Mouse (Mus musculus) heart, adult 11 months (tissue): ENCODE data around the gene Snx30.

Source experiments
- DNase-seq: peaks from one replicate; pipeline ENCODE4 v3.0.0; 2022

Snx30 gene

DNA sequence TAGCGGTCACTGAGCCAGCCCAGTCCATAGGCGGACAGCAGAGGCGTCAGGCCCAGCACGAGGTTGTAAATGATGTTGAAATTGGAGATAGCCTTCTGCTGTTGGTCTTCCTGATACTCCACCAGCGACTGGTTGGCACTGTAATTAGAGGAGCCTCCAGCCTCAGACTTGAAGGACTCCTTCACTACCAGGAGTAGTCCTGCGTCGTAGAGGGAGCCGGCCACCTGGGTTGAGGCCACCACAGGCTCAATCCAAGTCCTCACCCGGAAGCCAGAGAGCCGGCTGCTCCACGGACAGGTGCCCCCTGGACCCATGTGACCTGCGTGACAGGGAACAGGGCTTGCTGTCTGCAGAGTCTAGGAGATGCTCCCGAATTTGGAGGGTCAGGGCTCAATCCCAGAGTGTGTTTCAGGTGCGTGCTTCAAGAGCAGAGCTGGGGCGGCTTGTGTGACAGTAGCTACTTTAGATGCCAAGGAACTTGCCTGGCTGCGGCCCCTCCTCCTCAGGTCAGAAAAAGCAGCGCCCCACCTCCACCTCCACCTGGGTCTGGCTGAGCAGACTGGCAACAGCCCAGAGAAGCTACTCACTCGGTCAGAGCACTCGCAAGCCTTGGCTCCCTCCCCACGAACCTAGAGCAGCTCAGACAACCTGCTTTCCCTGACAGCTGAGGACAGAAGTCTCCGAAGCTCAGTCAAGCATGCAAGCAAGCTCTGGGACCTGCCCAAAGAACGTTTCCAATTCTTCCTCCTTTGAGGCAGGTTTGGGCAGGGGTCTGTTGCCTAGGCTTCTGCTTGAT is 109.2 kb downstream of the Snx30 start, which contains the start of gene Slc46a2:
Slc46a2 (minus strand) TSS at position 449 of the 796 bp plus-strand sequence.
- DNase-seq: no peak

DNA sequence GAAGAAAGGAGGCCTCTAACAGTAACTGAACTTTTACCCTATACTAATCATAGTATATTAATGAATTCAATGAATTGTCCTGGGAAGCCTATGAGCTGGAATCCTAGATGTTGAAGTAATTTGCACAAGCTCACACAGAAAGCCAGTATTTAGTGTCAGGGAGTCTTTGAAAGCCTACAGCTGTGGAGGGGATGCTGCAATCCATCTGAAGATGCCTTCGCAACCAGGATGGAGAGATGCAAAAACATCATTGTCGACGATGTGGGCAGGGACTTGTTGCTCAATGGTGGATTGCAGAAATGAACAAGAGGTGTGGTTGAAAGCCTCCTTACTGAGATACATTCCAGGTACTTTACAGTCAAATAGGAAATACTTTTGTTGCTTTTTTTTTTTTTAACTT is 112.3 kb downstream of the Snx30 start:
- DNase-seq: no peak

DNA sequence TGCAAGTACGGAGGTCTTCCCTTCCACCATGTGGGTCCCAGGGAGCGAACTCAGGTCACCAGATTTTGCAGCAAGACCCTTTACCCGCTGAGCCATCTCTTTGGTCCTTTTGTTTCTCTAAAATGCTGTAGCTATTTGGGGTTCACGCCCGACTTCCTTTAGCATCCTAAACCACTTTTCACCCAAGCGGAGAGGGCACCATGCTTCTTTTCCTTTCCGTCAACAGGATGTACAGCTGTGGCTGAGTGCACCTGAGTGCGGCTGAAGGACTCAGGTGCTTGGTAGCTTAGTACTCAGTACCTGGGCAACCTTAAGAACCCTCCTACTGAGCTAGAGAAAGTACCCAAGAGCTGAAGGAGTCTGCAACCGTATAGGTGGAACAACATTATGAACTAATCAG is 119.4 kb downstream of the Snx30 start:
- DNase-seq: no peak

DNA sequence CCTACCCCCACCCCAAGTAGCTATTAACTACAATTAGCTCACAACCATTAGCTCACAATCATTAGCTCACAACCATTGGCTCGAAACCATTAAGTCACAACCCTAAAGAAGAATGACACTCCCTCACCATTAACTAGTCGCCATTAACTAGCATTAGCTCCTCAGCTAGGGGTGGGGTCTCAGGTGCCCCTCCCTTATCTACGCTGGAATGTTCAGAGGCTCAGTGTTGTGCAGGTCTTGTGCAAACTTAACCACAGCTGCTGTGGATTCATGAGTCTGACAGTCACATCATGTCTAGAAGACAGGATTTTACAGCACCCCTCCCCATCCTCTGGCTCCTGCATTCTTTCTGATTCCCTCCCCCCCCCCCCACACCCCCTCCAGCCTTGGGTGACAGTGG is 122.0 kb downstream of the Snx30 start:
- DNase-seq: peak; percentile 55

DNA sequence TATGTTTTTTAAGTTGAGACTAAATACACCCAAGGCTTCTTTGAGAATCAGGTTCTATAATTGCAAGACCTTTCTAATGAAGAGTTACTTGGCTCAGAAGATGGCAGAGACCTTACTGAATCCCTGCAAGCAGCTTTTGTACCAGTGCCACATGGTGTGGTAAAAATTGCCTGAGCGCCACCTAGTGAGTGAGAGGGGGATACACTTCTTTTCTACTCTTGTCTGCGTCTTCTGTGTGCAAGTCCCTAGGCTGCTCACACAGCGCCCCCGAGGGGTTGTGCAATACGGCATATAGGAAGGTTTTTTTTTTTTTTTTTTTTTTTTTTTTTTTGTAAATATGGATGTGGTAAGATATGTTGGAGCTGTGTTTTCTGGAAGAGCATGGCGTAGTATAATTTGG is 122.7 kb downstream of the Snx30 start:
- peak; percentile 92 for DNase-seq

DNA sequence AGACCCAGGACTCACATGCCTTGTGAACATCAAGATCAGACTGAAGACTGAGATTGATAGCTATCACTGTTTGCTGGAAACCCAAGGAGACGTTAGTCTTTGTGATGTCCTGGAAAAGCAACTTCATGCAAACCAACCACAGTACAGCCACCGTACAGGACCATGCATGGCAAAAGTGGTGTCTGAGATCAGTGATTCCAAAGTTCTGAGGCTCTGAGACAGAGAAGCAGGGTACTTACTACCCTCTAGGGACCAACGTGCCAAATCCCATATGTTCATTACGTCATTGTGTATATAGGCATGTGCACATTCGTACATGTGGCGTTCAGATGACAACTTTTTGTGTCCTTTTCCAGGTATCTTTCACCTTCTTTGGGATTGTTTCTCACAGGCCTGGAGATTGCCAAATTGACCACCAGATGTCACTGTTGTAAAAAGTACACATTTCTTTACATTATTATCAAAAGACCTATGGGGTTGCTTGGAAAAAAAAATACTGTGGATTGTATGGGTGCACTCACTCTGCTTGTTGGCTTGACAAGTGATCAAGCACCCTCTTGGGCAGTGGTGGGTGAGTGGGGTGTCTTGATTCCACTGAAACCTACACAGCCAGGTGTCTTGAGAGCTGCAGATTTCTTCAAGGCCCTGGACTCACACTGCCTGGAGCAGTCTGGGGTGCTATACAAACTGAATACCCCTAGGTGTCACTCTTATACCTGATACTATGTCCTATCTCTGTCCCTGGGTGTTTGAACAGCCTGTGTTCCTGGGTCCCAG is 127.1 kb downstream of the Snx30 start:
- peak; percentile 56 for DNase-seq

DNA sequence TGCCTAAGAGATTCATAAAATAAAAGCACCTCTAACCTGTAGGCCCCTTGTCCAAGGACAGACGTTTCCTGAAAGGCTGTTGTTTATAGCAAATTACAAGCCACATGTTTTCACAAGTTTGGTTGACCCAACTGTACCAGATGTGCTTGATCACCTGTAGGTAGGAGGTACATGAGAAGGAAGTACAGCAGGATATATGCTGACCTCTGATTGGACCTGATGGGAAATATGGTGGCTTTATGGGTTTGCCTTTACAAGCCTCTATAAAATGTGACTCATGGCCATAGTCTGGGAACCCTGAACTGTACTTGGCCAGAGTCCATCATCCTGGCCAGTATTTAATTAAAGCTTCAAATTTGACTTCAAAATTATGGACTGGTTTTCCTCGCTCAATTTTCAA is 131.9 kb downstream of the Snx30 start:
- peak; percentile 51 for DNase-seq
